Mouse (Mus musculus): ENCODE results near the gene Gm20388. TPM values are rescaled to one million over a fixed set of nuclear protein-coding genes. Genes with fewer than 3 reads are reported as not detected.

Gm20388 gene
- polyA plus RNA-seq, 1 experiment: 23.9 TPM

- Histone ChIP-seq H3K4me1 (ENCODE audit: control insufficient read depth, insufficient read depth, low read length) (no peaks in the 10 kb centered on the region), H3K4me3 (ENCODE audit: insufficient read depth, low read length) (no peak overlapping the region), H3K27ac (ENCODE audit: insufficient read depth, low read length) (no peak overlapping the region)
- TF ChIP-seq POLR2A (IDR thresholded peaks at IDR 0.05; ENCODE audit: extremely low read depth, insufficient read depth, low read length) (no peak), CTCF (IDR thresholded peaks at IDR 0.05; ENCODE audit: extremely low read depth, insufficient read depth, low read length) (no peak)
Measured at GRCm38 (mm10) chr8:120040861-120041260, 130.2 kb downstream of the Gm20388 start.

GRCm38 (mm10) chr8:120042542-120043312, 132.1 kb downstream of the Gm20388 start:
- Histone ChIP-seq H3K4me3 (ENCODE audit: insufficient read depth, low read length) (no peak overlapping the region), H3K27ac (ENCODE audit: insufficient read depth, low read length) (no peak overlapping the region), H3K4me1 (ENCODE audit: control insufficient read depth, insufficient read depth, low read length) (peaks cover 1% of the 10 kb centered on the region; the same call in 1 of the 2 replicates)
- no peak for TF ChIP-seq POLR2A (IDR thresholded peaks at IDR 0.05; ENCODE audit: extremely low read depth, insufficient read depth, low read length)
- TF ChIP-seq CTCF (IDR thresholded peaks at IDR 0.05; ENCODE audit: extremely low read depth, insufficient read depth, low read length): no peak

DNA sequence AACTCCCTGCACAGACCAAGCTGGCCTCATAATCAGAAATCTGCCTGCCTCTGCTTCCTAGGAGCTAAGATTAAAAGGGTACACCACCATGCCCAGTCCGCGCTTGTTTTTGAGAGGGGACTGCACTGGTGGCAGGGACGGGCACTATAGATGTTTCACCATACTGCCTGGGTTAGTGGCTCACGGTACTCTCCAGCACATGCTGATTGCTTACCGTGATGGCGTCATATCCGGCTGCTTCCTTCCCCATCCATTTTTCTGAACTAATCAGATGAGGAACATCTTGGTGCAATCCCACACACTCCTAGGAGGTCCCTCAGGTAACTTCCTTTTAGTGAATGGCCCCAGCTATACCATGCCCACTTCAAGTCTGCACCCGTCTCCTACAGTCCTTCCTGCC, 134.3 kb downstream of the Gm20388 start:
- TF ChIP-seq CTCF (IDR thresholded peaks at IDR 0.05; ENCODE audit: extremely low read depth, insufficient read depth, low read length) (no peak), POLR2A (IDR thresholded peaks at IDR 0.05; ENCODE audit: extremely low read depth, insufficient read depth, low read length) (no peak)
- Histone ChIP-seq H3K4me1 (ENCODE audit: control insufficient read depth, insufficient read depth, low read length) (peaks cover 1% of the 10 kb centered on the region; the same call in 1 of the 2 replicates), H3K27ac (ENCODE audit: insufficient read depth, low read length) (no peak overlapping the region), H3K4me3 (ENCODE audit: insufficient read depth, low read length) (no peak overlapping the region)

DNA sequence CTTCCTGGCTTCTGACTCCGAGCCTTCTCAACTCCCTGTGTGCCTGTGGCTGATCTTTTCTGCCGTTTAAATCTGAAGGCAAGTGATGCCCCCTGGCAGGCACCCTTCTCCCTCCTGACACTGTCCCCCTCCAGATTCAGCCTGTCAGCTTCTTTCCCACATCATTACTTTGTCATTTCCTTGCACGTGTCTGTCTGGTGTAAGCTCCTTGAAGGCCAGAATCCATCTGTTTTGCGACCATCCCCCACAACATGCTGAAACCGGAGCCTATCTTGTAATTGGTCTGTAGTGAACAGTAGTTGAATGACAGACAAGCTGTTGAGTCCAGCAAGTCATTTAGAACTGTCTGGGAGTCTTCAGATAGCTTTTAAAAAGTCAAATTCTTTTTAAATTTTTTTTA, 134.8 kb downstream of the Gm20388 start:
- TF ChIP-seq POLR2A (IDR thresholded peaks at IDR 0.05; ENCODE audit: extremely low read depth, insufficient read depth, low read length): no peak
- Histone ChIP-seq H3K4me3 (ENCODE audit: insufficient read depth, low read length) (no peak overlapping the region), H3K27ac (ENCODE audit: insufficient read depth, low read length) (no peak overlapping the region), H3K4me1 (ENCODE audit: control insufficient read depth, insufficient read depth, low read length) (peaks cover 1% of the 10 kb centered on the region; the same call in 1 of the 2 replicates)

- TF ChIP-seq POLR2A (IDR thresholded peaks at IDR 0.05; ENCODE audit: extremely low read depth, insufficient read depth, low read length) (no peak), CTCF (IDR thresholded peaks at IDR 0.05; ENCODE audit: extremely low read depth, insufficient read depth, low read length) (no peak)
- Histone ChIP-seq H3K4me3 (ENCODE audit: insufficient read depth, low read length) (no peak overlapping the region), H3K27ac (ENCODE audit: insufficient read depth, low read length) (peak overlapping the region; percentile 49), H3K4me1 (ENCODE audit: control insufficient read depth, insufficient read depth, low read length) (peaks cover 4% of the 10 kb centered on the region; the same call in 1 of the 2 replicates)
Measured at GRCm38 (mm10) chr8:120046258-120047020, 135.8 kb downstream of the Gm20388 start.

GRCm38 (mm10) chr8:120049949-120050348, 139.3 kb downstream of the Gm20388 start:
- no peak overlapping the region for H3K4me3 ChIP-seq (ENCODE audit: insufficient read depth, low read length)
- TF ChIP-seq CTCF (IDR thresholded peaks at IDR 0.05; ENCODE audit: extremely low read depth, insufficient read depth, low read length) (no peak), POLR2A (IDR thresholded peaks at IDR 0.05; ENCODE audit: extremely low read depth, insufficient read depth, low read length) (no peak)
- H3K4me1 ChIP-seq (ENCODE audit: control insufficient read depth, insufficient read depth, low read length): peaks cover 4% of the 10 kb centered on the region; the same call in 1 of the 2 replicates
- H3K27ac ChIP-seq (ENCODE audit: insufficient read depth, low read length): no peak overlapping the region

GRCm38 (mm10) chr8:120050376-120050775, 139.7 kb downstream of the Gm20388 start:
- TF ChIP-seq POLR2A (IDR thresholded peaks at IDR 0.05; ENCODE audit: extremely low read depth, insufficient read depth, low read length): no peak
- TF ChIP-seq CTCF (IDR thresholded peaks at IDR 0.05; ENCODE audit: extremely low read depth, insufficient read depth, low read length): no peak
- Histone ChIP-seq H3K4me3 (ENCODE audit: insufficient read depth, low read length) (no peak overlapping the region), H3K4me1 (ENCODE audit: control insufficient read depth, insufficient read depth, low read length) (peaks cover 4% of the 10 kb centered on the region; the same call in 1 of the 2 replicates), H3K27ac (ENCODE audit: insufficient read depth, low read length) (no peak overlapping the region)

GRCm38 (mm10) chr8:120051006-120051405, 140.4 kb downstream of the Gm20388 start:
- Histone ChIP-seq H3K4me1 (ENCODE audit: control insufficient read depth, insufficient read depth, low read length) (peaks cover 3% of the 10 kb centered on the region; the same call in 1 of the 2 replicates), H3K4me3 (ENCODE audit: insufficient read depth, low read length) (no peak overlapping the region), H3K27ac (ENCODE audit: insufficient read depth, low read length) (no peak overlapping the region)
- TF ChIP-seq POLR2A (IDR thresholded peaks at IDR 0.05; ENCODE audit: extremely low read depth, insufficient read depth, low read length) (no peak), CTCF (IDR thresholded peaks at IDR 0.05; ENCODE audit: extremely low read depth, insufficient read depth, low read length) (no peak)

GRCm38 (mm10) chr8:120051908-120052307, 141.3 kb downstream of the Gm20388 start:
- no peak overlapping the region for H3K27ac ChIP-seq (ENCODE audit: insufficient read depth, low read length)
- H3K4me1 ChIP-seq (ENCODE audit: control insufficient read depth, insufficient read depth, low read length): peaks cover 2% of the 10 kb centered on the region; the same call in 1 of the 2 replicates
- H3K4me3 ChIP-seq (ENCODE audit: insufficient read depth, low read length): no peak overlapping the region
- TF ChIP-seq POLR2A (IDR thresholded peaks at IDR 0.05; ENCODE audit: extremely low read depth, insufficient read depth, low read length): no peak
- no peak for TF ChIP-seq CTCF (IDR thresholded peaks at IDR 0.05; ENCODE audit: extremely low read depth, insufficient read depth, low read length)

Data from cortical plate, adult 2 months (tissue).